Mouse (Mus musculus) embryonic fibroblast, embryonic 13.5 days (primary cell): ENCODE results near the gene Wdr89. TPM values are rescaled to one million over a fixed set of nuclear protein-coding genes. Genes with fewer than 3 reads are reported as not detected.

Source experiments
- H3K27ac ChIP-seq: 2 replicates; pipeline ENCODE4 v1.5.1; 2012; ENCODE audit warnings: low read length, control low read depth, inconsistent platforms; ENCODE audit not compliant: insufficient read depth
- H3K4me1 ChIP-seq: 2 replicates; pipeline ENCODE4 v1.6.1; 2011; ENCODE audit warnings: low read length; ENCODE audit not compliant: control insufficient read depth, insufficient read depth
- H3K4me3 ChIP-seq: 2 replicates; pipeline ENCODE4 v1.5.1; 2011; ENCODE audit warnings: mild to moderate bottlenecking, control low read depth, low read length; ENCODE audit not compliant: insufficient read depth
- CTCF ChIP-seq: IDR thresholded peaks from 2 replicates; pipeline ENCODE4 v1.5.1; 2011; ENCODE audit warnings: mild to moderate bottlenecking, control low read depth, low read length, moderate library complexity, borderline replicate concordance; ENCODE audit not compliant: insufficient read depth
- POLR2A ChIP-seq: IDR thresholded peaks from 2 replicates; pipeline ENCODE4 v1.6.1; 2011; ENCODE audit warnings: low read depth, mild to moderate bottlenecking, control low read depth, low read length, moderate library complexity
- polyA plus RNA-seq: library from polyadenylated mRNA; stranded (reverse); fragments of >200 nt; gene quantifications from 2 replicates; pipeline ENCODE4 v1.2.4, GENCODE M21; 2011; ENCODE audit warnings: low read depth; ENCODE audit not compliant: missing spikeins, insufficient read length

The Wdr89 gene
- polyA plus RNA-seq, 1 experiment: 32.7 TPM

DNA sequence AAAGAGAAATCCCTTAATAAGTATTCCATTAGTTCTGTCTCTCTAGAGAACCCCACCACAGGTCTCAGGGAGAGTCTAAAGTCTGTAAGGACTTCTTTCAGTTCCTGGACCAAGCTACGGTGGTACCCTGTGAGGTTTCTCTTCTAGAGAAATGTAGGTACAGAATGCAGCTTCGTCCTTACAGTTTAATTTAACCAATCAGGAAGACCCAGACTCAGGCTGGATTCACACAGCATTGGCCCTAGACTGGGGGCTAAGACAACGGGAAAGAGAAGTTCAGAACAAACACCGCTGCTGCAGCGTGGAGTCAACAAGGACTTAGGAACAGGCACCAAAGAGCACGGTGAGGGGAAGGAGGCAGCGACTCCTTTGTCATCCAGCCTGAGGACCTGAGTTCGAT lies 52.5 kb downstream of the Wdr89 start:
- TF ChIP-seq POLR2A: no peak
- TF ChIP-seq CTCF: no peak

DNA sequence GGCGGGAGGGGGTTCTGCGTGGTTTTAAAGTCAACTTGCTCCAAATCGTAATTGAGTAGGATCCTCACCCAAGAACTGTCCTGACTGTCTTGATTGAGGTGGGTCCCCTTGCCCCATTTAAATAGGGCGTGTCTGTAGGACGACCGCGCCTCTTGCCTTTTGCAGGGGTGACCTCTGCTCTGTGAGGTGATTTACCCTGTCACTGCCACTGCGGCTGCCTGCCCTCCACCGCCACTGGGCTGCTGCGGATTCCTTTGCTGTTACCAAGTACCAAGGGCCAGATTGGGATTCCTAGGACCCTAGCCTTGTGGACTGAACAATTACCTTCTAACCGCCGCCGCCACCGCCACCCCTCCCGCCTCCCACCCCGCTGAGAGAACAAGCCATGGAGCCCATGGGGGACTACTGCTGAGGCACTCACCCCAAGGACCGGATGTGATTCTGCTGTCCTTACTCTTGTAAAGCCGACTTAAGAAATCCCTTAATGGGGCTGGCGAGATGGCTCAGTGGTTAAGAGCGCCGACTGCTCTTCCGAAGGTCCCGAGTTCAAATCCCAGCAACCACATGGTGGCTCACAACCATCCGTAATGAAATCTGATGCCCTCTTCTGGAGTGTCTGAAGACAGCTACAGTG lies 53.1 kb downstream of the Wdr89 start:
- TF ChIP-seq POLR2A (no peak), CTCF (no peak)
- Histone ChIP-seq H3K27ac (no peak overlapping the region), H3K4me3 (no peak overlapping the region), H3K4me1 (no peaks in the 10 kb centered on the region)

More for the DNA sequence above, 52.5 kb downstream of the Wdr89 start:
- no peaks in the 10 kb centered on the region for H3K4me1 ChIP-seq
- H3K27ac ChIP-seq: no peak overlapping the region
- H3K4me3 ChIP-seq: no peak overlapping the region

DNA sequence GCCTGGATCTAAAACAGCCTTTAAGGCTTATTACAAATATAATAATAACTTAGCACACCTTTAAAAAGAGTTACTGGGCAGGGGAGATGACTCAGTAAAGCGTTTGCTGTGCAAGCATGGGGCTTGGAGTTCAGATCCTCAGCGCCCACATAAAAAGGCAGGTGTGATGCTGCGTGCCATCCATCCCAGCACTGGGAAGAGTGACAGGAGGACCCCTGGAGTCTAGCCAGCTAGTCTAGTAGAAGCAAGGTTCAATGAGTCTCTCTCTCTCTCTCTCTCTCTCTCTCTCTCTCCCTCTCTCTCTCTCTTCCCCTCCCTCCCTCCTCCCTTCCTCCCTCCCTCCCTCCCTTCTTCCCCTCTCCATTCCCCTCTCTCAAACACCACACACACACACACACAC lies 53.8 kb downstream of the Wdr89 start:
- Histone ChIP-seq H3K4me3 (no peak overlapping the region), H3K27ac (no peak overlapping the region), H3K4me1 (no peaks in the 10 kb centered on the region)
- TF ChIP-seq POLR2A (no peak), CTCF (no peak)

DNA sequence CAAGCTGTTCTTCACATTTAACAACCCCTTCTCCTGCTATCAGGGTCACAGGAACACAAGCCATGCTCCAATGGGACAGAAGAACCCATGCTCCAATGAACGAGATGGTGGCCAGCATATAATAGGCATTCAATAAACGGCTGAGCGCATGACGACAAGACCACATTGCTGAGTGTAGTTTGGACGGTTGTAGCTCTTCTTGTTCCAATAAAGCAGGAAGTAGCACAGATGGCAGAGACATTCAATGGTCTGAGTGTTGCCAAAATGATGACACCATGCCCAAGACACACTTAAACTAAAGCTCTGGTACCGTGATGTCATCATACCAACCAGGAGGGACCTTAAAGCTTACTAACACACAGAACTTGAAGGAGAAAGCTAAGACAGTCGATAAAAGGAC lies 56.6 kb downstream of the Wdr89 start:
- H3K27ac ChIP-seq: no peak overlapping the region

DNA sequence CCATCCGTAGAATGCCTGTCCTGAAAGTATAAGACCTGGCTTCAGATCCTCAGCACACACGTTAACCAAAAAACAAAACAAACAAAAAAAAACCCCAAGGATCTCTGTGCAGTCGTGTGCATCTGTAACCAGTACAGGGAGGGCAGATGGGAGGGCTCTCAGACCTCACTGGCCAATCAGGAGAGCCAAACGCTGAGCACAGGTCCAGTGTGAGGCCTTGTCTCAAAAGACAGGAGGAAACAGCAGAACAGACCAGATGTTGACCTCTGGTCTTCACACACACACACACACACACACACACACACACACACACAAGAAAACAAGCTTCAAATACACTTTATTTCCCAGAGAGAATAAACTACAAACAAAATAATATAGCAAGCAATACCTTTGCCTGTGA lies 69.8 kb downstream of the Wdr89 start:
- Histone ChIP-seq H3K4me3 (no peak overlapping the region), H3K27ac (no peak overlapping the region), H3K4me1 (no peaks in the 10 kb centered on the region)
- no peak for TF ChIP-seq POLR2A
- TF ChIP-seq CTCF: no peak

More for the DNA sequence above, 56.6 kb downstream of the Wdr89 start:
- Histone ChIP-seq H3K4me1 (no peaks in the 10 kb centered on the region), H3K4me3 (no peak overlapping the region)
- TF ChIP-seq POLR2A: no peak
- no peak for TF ChIP-seq CTCF

DNA sequence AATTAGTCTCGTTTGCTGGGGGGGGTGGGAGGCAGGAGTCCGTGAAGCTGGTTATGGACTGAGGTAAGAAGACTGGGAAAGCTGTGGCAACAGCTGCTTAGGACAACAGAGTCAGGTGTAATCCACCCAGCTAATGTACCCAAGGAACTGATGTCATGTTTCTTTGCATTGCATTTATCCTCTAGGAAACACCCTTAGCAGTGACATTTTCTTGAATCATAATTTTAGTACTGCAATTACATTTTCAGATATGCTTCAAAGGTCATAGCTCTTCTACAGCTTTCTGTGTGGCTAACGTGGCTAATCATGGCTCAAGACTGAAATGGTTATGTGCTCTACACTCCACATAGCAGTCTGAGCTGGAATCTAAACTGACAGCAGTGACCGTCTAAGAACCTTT lies 70.3 kb downstream of the Wdr89 start:
- no peak for TF ChIP-seq POLR2A
- no peak for TF ChIP-seq CTCF
- Histone ChIP-seq H3K4me1 (no peaks in the 10 kb centered on the region), H3K27ac (no peak overlapping the region), H3K4me3 (no peak overlapping the region)

DNA sequence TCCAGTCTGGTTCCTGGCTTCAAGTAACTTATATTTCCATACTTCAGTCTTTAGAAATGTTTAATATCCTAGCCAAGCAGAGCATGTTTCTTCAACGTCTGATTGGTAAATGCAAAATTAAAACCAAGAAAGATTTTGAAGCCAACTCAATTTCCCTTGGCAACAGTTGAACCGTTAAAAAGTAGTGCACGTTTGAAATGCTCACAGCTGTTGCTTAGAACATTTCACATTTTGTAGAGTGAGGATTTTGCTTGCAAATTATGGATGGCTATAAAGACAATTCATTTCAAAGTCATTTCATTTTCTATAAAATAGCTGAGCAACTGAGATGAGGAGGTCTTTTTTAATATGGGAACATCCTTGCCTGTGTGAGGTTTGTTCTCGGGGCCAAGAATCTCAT lies 71.6 kb downstream of the Wdr89 start:
- H3K27ac ChIP-seq: no peak overlapping the region
- no peak for TF ChIP-seq POLR2A
- no peak for TF ChIP-seq CTCF
- H3K4me3 ChIP-seq: no peak overlapping the region
- no peaks in the 10 kb centered on the region for H3K4me1 ChIP-seq

DNA sequence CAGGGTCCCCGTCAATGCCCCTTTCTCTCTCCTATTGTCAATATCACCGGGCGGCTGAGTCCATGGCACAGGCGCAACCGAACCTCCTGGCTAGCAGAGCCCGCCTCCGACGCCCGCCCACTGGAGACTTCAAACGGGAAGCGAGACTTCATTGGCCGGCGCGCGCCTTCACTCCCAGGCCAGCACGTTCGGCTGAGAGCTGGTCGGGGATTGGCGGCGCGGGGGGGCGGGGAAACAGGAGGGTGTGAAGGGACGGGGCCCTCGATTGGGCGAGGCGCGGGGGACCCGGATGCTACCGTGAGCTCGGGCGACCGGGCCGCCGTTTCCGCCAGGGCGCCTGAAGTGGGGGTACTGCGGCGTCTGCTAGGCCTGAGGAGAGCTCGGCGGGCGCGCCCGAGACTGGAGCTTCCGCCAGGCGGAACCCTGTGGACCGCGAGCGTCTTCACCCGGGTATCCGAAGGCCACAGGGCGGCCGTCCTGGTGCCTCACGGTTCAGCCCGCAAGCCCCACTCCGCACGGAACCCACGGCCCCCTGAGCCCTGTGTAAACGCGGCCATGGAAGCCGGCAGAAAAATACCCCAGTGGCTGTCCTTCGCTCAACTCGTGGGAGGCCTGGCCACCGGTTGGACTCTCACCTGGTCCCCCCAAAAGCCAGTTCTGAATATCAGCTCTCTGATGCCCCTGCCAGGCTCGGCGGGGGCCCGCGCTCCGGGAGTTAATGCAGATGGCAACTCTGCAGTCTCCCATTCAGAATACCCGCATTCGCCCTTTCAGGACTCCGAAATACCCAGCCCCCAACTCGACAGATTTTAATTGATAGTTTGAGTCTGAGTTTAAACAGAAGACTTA lies 73.0 kb downstream of the Wdr89 start, which contains the start of gene Ppp2r5e:
Gene Ppp2r5e, minus strand, starts transcription at position 92 of the 849 bp plus-strand sequence.
- no peaks in the 10 kb centered on the region for H3K4me1 ChIP-seq
- no peak for TF ChIP-seq CTCF
- peak; percentile 69 for TF ChIP-seq POLR2A

DNA sequence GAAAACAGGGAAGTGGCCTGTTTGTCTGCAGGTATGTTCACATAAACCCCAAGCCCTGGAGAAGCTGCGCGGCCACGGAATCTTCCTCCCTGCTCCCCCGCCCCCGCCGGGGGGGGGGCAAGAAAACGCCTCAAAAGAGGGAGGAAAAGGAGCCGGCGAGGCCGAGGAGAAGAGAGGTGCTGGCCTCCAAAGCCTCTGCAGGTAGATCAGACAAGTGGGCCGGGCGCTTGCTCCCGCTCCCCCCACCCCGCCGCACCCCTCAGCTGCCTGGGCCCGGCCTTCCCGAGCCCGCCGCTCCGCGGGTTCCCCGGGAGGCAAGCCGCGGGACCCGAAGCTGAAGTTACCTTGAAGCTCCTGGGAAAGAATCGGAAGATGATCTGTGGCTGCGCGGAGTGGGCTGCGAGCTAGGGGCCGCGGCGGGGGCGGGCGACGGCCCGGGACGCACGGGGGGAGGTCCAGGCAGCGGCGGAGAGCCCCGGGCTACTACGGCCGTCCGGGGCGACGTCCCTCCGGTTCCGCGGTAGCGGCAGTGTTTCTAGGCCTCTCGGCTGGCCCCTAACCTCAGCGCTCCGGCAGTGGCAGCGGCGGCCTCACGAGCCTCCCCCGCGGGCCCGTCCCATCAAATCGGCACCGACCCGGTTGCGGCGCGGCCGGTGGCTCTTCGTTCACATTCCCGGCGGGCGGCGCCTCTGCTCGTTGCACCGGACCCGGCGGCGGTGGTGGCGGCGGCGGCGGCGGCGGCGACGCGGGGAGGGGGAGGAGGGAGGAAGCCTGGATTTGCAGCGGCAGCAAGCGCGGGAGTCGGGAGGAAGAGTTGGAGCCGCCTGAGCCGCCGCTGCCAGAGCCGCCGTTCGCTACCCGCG lies 73.8 kb downstream of the Wdr89 start:
- Histone ChIP-seq H3K4me3 (peak overlapping the region; percentile 97), H3K4me1 (no peaks in the 10 kb centered on the region), H3K27ac (peak overlapping the region; percentile 82)
- no peak for TF ChIP-seq CTCF
- no peak for TF ChIP-seq POLR2A

More for the DNA sequence above, 73.0 kb downstream of the Wdr89 start, which contains the start of gene Ppp2r5e:
- H3K4me3 ChIP-seq: peak within 1 kb of the TSS; percentile 97
- H3K27ac ChIP-seq: peak within 1 kb of the TSS; percentile 82

DNA sequence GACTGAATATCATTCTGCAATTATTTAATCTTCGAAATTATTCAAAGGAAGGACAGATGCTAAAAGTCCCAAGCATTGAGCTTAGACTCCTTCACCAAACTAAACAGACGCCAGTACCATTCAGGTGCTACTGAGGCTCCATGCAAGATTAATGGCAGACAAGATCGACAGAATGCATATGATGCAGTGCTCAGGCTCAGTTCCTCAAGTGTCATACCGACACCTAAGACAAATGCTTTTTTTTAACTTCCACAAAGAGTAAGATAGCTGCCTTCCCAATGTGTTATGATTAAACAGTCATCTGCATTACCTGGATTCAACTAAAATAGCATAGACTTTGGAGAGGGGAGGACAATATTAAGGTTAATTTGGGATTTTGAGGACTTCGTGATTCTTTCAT lies 74.9 kb downstream of the Wdr89 start:
- no peak overlapping the region for H3K27ac ChIP-seq
- H3K4me3 ChIP-seq: peak overlapping the region; percentile 59
- TF ChIP-seq POLR2A (no peak), CTCF (no peak)
- no peaks in the 10 kb centered on the region for H3K4me1 ChIP-seq
